Mouse (Mus musculus): ENCODE measurements around the gene Gm12253. TPM values are rescaled to one million over a fixed set of nuclear protein-coding genes. Genes with fewer than 3 reads are reported as not detected.

The Gm12253 gene
- polyA plus RNA-seq, 1 experiment = not detected

GRCm38 (mm10) chr11:58437866-58438265 lies 5.5 kb downstream of the Gm12253 start:
- H3K27me3 ChIP-seq (ENCODE audit: control insufficient read depth, insufficient read depth, low read length, poor library complexity, severe bottlenecking) = no peaks in the 10 kb centered on the region
- no peaks in the 10 kb centered on the region for H3K4me1 ChIP-seq (ENCODE audit: control insufficient read depth, insufficient read depth, low read length)

GRCm38 (mm10) chr11:58452759-58453158 lies 20.4 kb downstream of the Gm12253 start, which contains the start of gene Lypd9:
TSS of gene Lypd9 (minus strand) at chr11:58452923.
- Histone ChIP-seq H3K36me3 (ENCODE audit: control insufficient read depth, insufficient read depth, low read length, poor library complexity, severe bottlenecking) (no peaks in the 10 kb centered on the region), H3K4me1 (ENCODE audit: control insufficient read depth, insufficient read depth, low read length) (no peaks in the 10 kb centered on the region), H3K9ac (ENCODE audit: low read depth, poor library complexity, severe bottlenecking) (no peak within 1 kb of the TSS), H3K9me3 (replicated peaks; ENCODE audit: control insufficient read depth, insufficient read depth, low read length, poor library complexity, severe bottlenecking) (no peaks in the 10 kb centered on the region), H3K27me3 (ENCODE audit: control insufficient read depth, insufficient read depth, low read length, poor library complexity, severe bottlenecking) (no peaks in the 10 kb centered on the region), H3K27ac (ENCODE audit: insufficient read depth, low read length) (no peak within 1 kb of the TSS), H3K4me3 (ENCODE audit: low read depth, low read length) (no peak within 1 kb of the TSS)
- TF ChIP-seq POLR2A (IDR thresholded peaks at IDR 0.05; ENCODE audit: insufficient read depth, low read length) (no peak), EP300 (IDR thresholded peaks at IDR 0.05; ENCODE audit: insufficient read depth, low read depth, low read length) (no peak), CTCF (IDR thresholded peaks at IDR 0.05; ENCODE audit: low read depth, low read length) (no peak)

More at GRCm38 (mm10) chr11:58437866-58438265, 5.5 kb downstream of the Gm12253 start:
- Histone ChIP-seq H3K27ac (ENCODE audit: insufficient read depth, low read length) (no peak overlapping the region), H3K9me3 (replicated peaks; ENCODE audit: control insufficient read depth, insufficient read depth, low read length, poor library complexity, severe bottlenecking) (no peaks in the 10 kb centered on the region), H3K36me3 (ENCODE audit: control insufficient read depth, insufficient read depth, low read length, poor library complexity, severe bottlenecking) (no peaks in the 10 kb centered on the region), H3K4me3 (ENCODE audit: low read depth, low read length) (no peak overlapping the region), H3K9ac (ENCODE audit: low read depth, poor library complexity, severe bottlenecking) (no peak overlapping the region)
- TF ChIP-seq POLR2A (IDR thresholded peaks at IDR 0.05; ENCODE audit: insufficient read depth, low read length) (no peak), CTCF (IDR thresholded peaks at IDR 0.05; ENCODE audit: low read depth, low read length) (no peak), EP300 (IDR thresholded peaks at IDR 0.05; ENCODE audit: insufficient read depth, low read depth, low read length) (no peak)

- Histone ChIP-seq H3K4me1 (ENCODE audit: control insufficient read depth, insufficient read depth, low read length) (no peaks in the 10 kb centered on the region), H3K36me3 (ENCODE audit: control insufficient read depth, insufficient read depth, low read length, poor library complexity, severe bottlenecking) (no peaks in the 10 kb centered on the region), H3K27ac (ENCODE audit: insufficient read depth, low read length) (no peak overlapping the region), H3K4me3 (ENCODE audit: low read depth, low read length) (no peak overlapping the region), H3K9me3 (replicated peaks; ENCODE audit: control insufficient read depth, insufficient read depth, low read length, poor library complexity, severe bottlenecking) (no peaks in the 10 kb centered on the region), H3K27me3 (ENCODE audit: control insufficient read depth, insufficient read depth, low read length, poor library complexity, severe bottlenecking) (no peaks in the 10 kb centered on the region), H3K9ac (ENCODE audit: low read depth, poor library complexity, severe bottlenecking) (no peak overlapping the region)
- TF ChIP-seq CTCF (IDR thresholded peaks at IDR 0.05; ENCODE audit: low read depth, low read length) = no peak
- no peak for TF ChIP-seq POLR2A (IDR thresholded peaks at IDR 0.05; ENCODE audit: insufficient read depth, low read length)
- no peak for TF ChIP-seq EP300 (IDR thresholded peaks at IDR 0.05; ENCODE audit: insufficient read depth, low read depth, low read length)
Measured at GRCm38 (mm10) chr11:58453592-58453991, 21.2 kb downstream of the Gm12253 start.

- H3K9ac ChIP-seq (ENCODE audit: low read depth, poor library complexity, severe bottlenecking) = no peak within 1 kb of the TSS
- no peaks in the 10 kb centered on the region for H3K9me3 ChIP-seq (replicated peaks; ENCODE audit: control insufficient read depth, insufficient read depth, low read length, poor library complexity, severe bottlenecking)
- H3K27me3 ChIP-seq (ENCODE audit: control insufficient read depth, insufficient read depth, low read length, poor library complexity, severe bottlenecking) = no peaks in the 10 kb centered on the region; the same call in 1 of the 2 replicates
- H3K4me1 ChIP-seq (ENCODE audit: control insufficient read depth, insufficient read depth, low read length) = no peaks in the 10 kb centered on the region
- no peak within 1 kb of the TSS for H3K4me3 ChIP-seq (ENCODE audit: low read depth, low read length)
- TF ChIP-seq POLR2A (IDR thresholded peaks at IDR 0.05; ENCODE audit: insufficient read depth, low read length) (no peak), EP300 (IDR thresholded peaks at IDR 0.05; ENCODE audit: insufficient read depth, low read depth, low read length) (no peak), CTCF (IDR thresholded peaks at IDR 0.05; ENCODE audit: low read depth, low read length) (no peak)
- H3K36me3 ChIP-seq (ENCODE audit: control insufficient read depth, insufficient read depth, low read length, poor library complexity, severe bottlenecking) = no peaks in the 10 kb centered on the region
- no peak within 1 kb of the TSS for H3K27ac ChIP-seq (ENCODE audit: insufficient read depth, low read length)
Measured at GRCm38 (mm10) chr11:58462170-58462569, 29.8 kb downstream of the Gm12253 start, which contains the start of gene Olfr30. TSS of gene Olfr30 (minus strand) at chr11:58462270.

Other genes with a start within 250 kb of the Gm12253 start
- gene Igtp, start 233.0 kb upstream of the Gm12253 start, polyA plus RNA-seq (2011; ENCODE audit: insufficient read depth, insufficient read length, low read depth, missing spikeins) = 9.9 and 10.1 TPM in 2 replicates
- 5.4 and 5.6 TPM in 2 replicates for gene Irgm2, start 232.9 kb upstream of the Gm12253 start, polyA plus RNA-seq (2011; ENCODE audit: insufficient read depth, insufficient read length, low read depth, missing spikeins)
- not detected in 2 replicates for gene 4930438A08Rik, start 157.8 kb upstream of the Gm12253 start, polyA plus RNA-seq (2011; ENCODE audit: insufficient read depth, insufficient read length, low read depth, missing spikeins)
- 19.3 and 21.1 TPM in 2 replicates for gene Zfp692, start 125.5 kb upstream of the Gm12253 start, polyA plus RNA-seq (2011; ENCODE audit: insufficient read depth, insufficient read length, low read depth, missing spikeins)
- gene Zfp672, start 102.2 kb upstream of the Gm12253 start, polyA plus RNA-seq (2011; ENCODE audit: insufficient read depth, insufficient read length, low read depth, missing spikeins) = 8.3 and 9.0 TPM in 2 replicates
- gene Sh3bp5l, start 101.8 kb upstream of the Gm12253 start, polyA plus RNA-seq (2011; ENCODE audit: insufficient read depth, insufficient read length, low read depth, missing spikeins) = 33.6 and 41.4 TPM in 2 replicates
- gene Lypd8, start 53.5 kb upstream of the Gm12253 start, polyA plus RNA-seq (2011; ENCODE audit: insufficient read depth, insufficient read length, low read depth, missing spikeins) = not detected in 2 replicates
- gene 1810065E05Rik, start 11.4 kb upstream of the Gm12253 start, polyA plus RNA-seq (2011; ENCODE audit: insufficient read depth, insufficient read length, low read depth, missing spikeins) = not detected in 2 replicates
- gene Lypd9, start 20.4 kb downstream of the Gm12253 start, polyA plus RNA-seq (2011; ENCODE audit: insufficient read depth, insufficient read length, low read depth, missing spikeins) = not detected in 2 replicates
- not detected in 2 replicates for gene Olfr30, start 29.7 kb downstream of the Gm12253 start, polyA plus RNA-seq (2011; ENCODE audit: insufficient read depth, insufficient read length, low read depth, missing spikeins)
- not detected in 2 replicates for gene Olfr332, start 60.0 kb downstream of the Gm12253 start, polyA plus RNA-seq (2011; ENCODE audit: insufficient read depth, insufficient read length, low read depth, missing spikeins)
- not detected in 2 replicates for gene Olfr331, start 70.0 kb downstream of the Gm12253 start, polyA plus RNA-seq (2011; ENCODE audit: insufficient read depth, insufficient read length, low read depth, missing spikeins)
- gene Olfr330, start 102.3 kb downstream of the Gm12253 start, polyA plus RNA-seq (2011; ENCODE audit: insufficient read depth, insufficient read length, low read depth, missing spikeins) = not detected in 2 replicates
- not detected in 2 replicates for gene Olfr329-ps, start 113.9 kb downstream of the Gm12253 start, polyA plus RNA-seq (2011; ENCODE audit: insufficient read depth, insufficient read length, low read depth, missing spikeins)
- not detected in 2 replicates for gene Olfr328, start 123.1 kb downstream of the Gm12253 start, polyA plus RNA-seq (2011; ENCODE audit: insufficient read depth, insufficient read length, low read depth, missing spikeins)
- not detected in 2 replicates for gene Olfr224, start 138.0 kb downstream of the Gm12253 start, polyA plus RNA-seq (2011; ENCODE audit: insufficient read depth, insufficient read length, low read depth, missing spikeins)
- not detected in 2 replicates for gene Olfr325, start 145.2 kb downstream of the Gm12253 start, polyA plus RNA-seq (2011; ENCODE audit: insufficient read depth, insufficient read length, low read depth, missing spikeins)
- not detected in 2 replicates for gene Olfr324, start 162.6 kb downstream of the Gm12253 start, polyA plus RNA-seq (2011; ENCODE audit: insufficient read depth, insufficient read length, low read depth, missing spikeins)
- gene 2210407C18Rik, start 183.5 kb downstream of the Gm12253 start, polyA plus RNA-seq (2011; ENCODE audit: insufficient read depth, insufficient read length, low read depth, missing spikeins) = not detected in 2 replicates
- gene Olfr323, start 197.9 kb downstream of the Gm12253 start, polyA plus RNA-seq (2011; ENCODE audit: insufficient read depth, insufficient read length, low read depth, missing spikeins) = not detected in 2 replicates
- not detected in 2 replicates for gene Trim58, start 207.9 kb downstream of the Gm12253 start, polyA plus RNA-seq (2011; ENCODE audit: insufficient read depth, insufficient read length, low read depth, missing spikeins)
- gene Olfr322, start 226.2 kb downstream of the Gm12253 start, polyA plus RNA-seq (2011; ENCODE audit: insufficient read depth, insufficient read length, low read depth, missing spikeins) = not detected in 2 replicates
- not detected in 2 replicates for gene Olfr320, start 248.5 kb downstream of the Gm12253 start, polyA plus RNA-seq (2011; ENCODE audit: insufficient read depth, insufficient read length, low read depth, missing spikeins)

All from ES-Bruce4 (cell line).